Mouse (Mus musculus): ENCODE results near the gene Apol9a. TPM values are rescaled to one million over a fixed set of nuclear protein-coding genes. Genes with fewer than 3 reads are reported as not detected.
A peak's percentile ranks its signal among the peaks of the same experiment; 100 is the strongest.
"Not testable (repeated sequence)": the region's sequence is repeated elsewhere in the genome, so short reads cannot be mapped to it uniquely, and the experiment has no call there.

The Apol9a gene
- total RNA-seq (2014; fragmentation: Nextera tagmentation), result not detected in 2 replicates
- total RNA-seq (2017), result 0.99 TPM in 1 of 2 replicates, not detected in the other

DNA sequence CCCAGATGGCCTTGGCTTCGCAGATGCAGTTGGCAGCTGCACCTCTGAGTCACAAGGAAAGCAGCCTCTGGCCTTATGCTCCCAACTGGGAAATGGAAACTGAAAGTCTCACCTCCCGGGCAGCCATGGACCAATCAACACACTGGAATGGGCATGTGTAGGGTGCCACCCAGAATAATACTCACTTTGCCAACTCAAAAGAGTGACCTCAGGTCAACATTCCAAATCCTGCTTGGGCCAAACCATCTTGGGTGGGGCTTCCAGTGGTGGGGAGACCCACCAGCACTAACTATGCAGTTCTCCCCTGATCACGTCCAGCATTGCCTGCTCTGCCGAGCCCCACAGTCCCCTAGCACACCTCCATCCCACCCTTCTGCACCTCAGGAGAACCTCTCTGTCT lies at the start of gene Apol9a:
Apol9a (minus strand) TSS at position 101 of the 400 bp plus-strand sequence.
- ATAC-seq (replicated peaks; ENCODE audit: low FRiP score, low TSS enrichment, poor library complexity, severe bottlenecking), result not testable (repeated sequence)

DNA sequence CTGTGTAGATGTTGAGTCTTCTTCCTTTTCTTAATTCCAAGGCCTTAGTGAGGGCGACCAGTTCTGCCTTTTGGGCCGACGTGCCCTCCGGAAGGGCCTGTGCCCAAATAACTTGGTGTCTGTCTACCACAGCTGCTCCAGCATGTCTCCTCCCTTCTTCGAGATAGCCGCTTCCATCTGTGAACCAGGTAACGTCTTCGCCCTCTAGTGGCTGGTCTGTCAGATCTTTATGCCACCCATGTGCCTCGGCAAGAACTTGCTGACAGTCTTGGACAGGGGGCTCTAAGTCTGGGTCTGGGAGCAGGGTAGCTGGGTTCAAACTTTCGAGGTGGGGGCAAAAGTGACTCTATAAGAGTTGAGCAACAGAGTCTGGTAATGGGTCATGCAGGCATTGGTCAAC lies 39.0 kb upstream of the Apol9a start:
- not testable (repeated sequence) for ATAC-seq (replicated peaks; ENCODE audit: low FRiP score, low TSS enrichment, poor library complexity, severe bottlenecking)

DNA sequence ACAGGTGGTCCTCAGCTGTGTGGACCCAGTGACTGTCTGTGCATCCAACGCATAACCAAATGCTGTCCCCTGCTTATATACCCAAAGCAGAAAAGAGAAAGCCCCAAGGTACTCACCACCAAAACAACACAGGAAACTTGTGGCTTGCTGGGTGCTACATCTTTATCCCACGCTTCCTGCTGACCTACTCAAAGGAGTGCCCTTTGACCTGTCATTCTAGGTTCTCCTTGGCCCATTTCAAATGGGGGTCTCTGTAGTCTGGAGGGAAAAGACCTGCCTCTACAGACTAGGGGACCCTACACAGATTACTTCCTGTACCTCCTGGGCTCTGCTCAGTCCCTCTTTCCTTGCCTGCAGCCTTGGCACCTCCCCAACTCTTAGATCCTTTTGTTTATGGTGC lies 36.5 kb upstream of the Apol9a start, which contains the start of gene Apol7b:
Apol7b (minus strand) TSS at position 101 of the 400 bp plus-strand sequence.
- not testable (repeated sequence) for ATAC-seq (replicated peaks; ENCODE audit: low FRiP score, low TSS enrichment, poor library complexity, severe bottlenecking)

DNA sequence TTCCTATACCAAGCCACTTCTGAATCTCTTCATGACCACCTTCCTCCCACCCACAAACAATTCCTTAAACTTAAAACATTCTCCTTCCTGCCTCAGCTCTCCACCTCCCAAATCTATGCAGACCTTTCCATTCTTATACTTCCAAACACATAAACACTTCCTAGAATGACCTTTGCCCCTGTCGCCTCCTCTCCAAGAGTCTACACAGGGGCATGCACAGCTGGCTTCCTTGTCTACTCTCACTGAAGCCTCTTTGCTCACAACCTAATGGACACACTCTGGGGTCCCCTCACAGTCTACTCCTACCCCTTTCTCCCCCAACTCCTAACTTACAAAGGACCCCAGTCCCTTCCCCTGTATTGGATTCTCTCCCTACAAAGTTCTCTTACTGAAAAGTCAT lies 34.7 kb upstream of the Apol9a start:
- not testable (repeated sequence) for ATAC-seq (replicated peaks; ENCODE audit: low FRiP score, low TSS enrichment, poor library complexity, severe bottlenecking)

DNA sequence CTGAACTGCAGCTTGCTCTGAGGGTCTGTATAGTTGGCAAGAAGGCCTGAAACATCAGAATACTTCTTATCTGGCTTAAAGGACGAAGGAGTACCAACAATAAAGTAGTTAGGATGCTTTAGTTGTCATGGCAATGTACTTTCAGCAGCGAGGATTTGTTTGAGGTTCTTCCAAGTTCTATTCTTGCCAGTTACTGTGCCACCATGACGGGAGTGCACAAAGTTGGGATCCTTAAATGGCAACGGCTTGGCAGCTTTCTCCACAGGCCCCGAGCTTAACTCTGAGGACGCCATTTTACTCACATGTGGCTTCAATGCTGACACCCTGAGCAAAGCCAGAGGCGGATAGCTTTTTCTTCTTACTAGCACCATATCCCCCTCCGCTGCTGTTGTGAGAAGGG lies 33.8 kb upstream of the Apol9a start:
- ATAC-seq (replicated peaks; ENCODE audit: low FRiP score, low TSS enrichment, poor library complexity, severe bottlenecking), result not testable (repeated sequence)

DNA sequence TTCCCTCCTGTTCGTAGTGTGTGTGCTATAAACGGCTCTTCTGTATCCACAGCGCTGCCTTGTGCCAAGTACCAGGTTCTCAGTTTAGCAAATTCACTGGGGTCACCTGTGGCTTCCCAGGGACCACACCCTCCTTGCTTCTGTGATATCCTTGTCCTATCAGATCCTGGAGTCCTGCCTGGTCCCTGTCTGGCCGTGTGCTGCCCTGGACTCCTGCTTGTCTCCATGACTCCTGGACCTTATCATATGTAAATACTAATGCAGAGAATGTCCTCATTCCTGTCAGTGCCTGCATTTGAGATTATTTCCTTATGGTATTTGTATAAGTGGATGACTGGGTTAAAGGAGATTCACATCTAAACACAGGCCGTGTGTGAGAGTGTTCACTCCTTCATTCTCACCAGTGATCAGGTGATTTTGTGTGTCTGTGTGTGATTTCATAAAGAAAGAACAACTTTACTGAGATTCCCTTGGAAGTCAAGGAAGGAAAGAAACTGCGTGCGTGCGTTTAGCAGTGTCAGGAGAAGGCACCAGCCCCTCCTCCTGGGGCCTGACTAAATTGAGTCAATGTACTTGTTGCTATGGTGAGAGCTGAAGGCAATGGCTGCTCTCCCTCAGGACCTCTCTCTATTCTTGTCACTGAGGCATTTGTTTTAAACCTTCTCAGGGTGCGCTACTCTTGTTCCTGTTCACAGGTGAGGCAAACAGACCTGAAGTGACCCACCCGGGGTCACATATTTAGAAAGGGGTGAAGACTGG lies 17.9 kb upstream of the Apol9a start:
- not testable (repeated sequence) for ATAC-seq (replicated peaks; ENCODE audit: low FRiP score, low TSS enrichment, poor library complexity, severe bottlenecking)

DNA sequence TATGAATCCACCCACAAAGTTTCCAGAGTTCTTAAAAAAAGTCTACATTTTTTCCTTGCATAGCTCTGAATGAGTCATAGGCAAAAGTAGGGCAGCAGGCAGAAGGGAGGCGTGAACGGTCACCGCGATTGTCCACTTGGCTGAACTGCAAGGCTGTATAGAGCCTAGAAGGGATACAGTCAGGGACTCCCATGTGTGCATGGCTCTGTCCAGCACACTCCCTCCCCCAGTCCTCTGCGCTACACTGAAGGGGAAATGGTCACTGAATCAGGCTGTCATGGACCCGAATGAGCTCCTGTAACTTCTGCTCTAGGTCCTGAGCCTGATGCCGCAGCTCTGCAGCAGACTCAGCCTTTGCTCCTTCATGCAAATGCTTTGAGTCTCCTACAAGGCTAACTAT lies 12.0 kb upstream of the Apol9a start:
- ATAC-seq (replicated peaks; ENCODE audit: low FRiP score, low TSS enrichment, poor library complexity, severe bottlenecking), result not testable (repeated sequence)

DNA sequence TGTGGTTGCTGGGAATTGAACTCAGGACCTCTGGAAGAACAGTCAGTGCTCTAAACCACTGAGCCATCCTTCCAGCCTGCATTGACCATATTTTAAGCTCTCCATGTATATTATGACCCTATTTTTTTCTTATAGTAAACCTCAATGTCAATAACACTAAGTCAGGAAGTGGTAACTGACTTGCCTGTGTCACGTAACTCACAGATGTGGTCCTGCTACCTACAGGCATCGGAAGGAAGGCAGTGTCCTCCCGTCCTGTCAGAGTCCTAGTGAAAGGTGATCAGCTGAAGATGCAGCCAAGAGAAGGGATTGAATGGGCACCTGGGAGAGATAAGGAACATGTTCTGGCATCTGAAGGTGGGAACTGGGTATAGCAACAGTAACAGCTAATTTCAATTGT lies 8.7 kb upstream of the Apol9a start:
- ATAC-seq (replicated peaks; ENCODE audit: low FRiP score, low TSS enrichment, poor library complexity, severe bottlenecking), result not testable (repeated sequence)

DNA sequence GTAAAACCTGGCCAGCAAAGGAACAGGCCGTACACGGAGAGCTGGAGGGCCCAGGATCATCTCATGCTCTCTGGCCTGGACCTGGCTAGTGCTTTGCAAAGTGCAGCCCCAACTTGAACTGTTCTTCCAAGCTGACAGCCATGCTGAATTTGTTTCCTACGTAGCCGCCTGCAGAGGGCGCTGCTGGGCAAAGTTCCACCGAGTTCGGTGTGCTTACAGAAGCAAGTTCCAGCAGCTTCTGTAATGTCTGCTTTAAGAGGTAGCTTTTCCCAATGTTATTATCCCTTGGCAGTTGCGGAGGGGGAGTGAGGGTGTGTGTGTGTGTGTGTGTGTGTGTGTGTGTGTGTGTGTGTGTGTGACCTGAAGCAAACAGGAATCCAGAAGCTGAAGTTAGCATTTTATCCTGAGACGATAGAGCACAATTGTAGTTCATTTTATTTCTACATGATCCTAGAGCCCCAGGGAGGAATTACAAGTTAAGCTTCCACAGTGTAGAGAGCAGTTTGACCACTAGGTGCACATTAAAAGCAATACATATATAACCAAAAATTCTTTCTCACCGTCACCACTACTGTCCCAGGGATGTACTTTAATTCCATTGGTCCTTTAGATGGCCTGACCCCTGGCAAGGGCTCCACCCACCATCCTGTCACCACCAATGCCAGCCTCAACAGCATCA lies 5.9 kb upstream of the Apol9a start:
- peak; percentile 53; the same call in 1 of the 2 replicates for ATAC-seq (replicated peaks; ENCODE audit: low FRiP score, low TSS enrichment, poor library complexity, severe bottlenecking)

DNA sequence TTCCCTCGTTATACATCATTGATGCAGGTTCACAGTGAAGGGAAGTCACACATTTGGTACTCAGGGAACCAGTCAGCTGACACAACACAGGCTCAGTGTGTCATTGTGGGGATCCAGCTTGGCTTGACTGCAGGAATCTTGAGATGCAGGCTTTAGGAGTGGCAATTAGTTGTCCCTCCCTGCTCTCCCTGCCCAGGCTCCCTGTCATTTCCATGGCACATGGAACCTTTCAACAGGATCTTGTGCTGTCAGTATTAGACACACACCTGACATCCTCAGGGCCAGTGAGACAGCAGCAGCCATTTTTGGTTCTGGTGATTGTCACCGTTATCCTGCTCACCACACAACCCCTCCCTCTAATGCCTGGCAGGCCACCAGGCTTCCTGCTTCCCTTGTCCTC lies 4.7 kb upstream of the Apol9a start:
- not testable (repeated sequence) for ATAC-seq (replicated peaks; ENCODE audit: low FRiP score, low TSS enrichment, poor library complexity, severe bottlenecking)

DNA sequence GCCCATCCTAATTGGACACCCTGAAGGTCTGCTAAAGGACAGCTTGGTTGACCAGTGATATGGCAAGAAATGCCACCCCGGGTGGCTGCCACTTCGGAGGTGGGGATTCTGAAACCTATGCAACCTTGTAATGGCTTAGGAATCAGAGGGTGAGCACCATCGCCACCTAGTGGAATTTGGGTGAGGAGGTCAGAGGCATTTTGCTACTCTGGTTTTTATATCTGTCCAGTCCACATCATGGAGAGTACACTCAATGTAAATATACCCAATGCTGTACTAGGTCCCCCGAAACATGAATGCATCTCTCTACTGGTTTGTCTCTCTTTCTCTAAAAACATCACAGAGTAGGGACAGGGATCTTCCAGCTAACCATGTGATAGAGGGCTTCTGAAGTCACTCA lies 1.8 kb upstream of the Apol9a start:
- ATAC-seq (replicated peaks; ENCODE audit: low FRiP score, low TSS enrichment, poor library complexity, severe bottlenecking), result 0 out of 2 replicates have a peak, but pooled peaks have one; percentile 60

DNA sequence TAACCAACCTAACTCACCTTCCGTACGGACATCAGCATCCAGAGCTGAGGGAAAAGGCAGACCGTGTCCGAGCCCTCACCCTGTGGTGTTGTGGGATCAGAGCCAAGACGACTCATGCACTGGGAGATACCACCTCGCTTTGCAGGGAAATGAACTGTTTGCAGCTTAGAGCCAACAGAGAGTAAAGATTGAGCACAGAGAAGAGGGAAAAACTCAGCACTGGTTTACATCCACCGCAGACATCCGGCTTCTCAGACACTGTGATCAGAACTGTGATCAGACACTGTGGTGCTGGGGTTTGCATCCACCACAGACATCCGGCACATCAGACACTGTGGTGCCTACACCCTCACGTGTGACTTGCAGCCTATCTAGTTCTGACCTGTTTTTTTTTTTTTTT lies 4.6 kb downstream of the Apol9a start:
- ATAC-seq (replicated peaks; ENCODE audit: low FRiP score, low TSS enrichment, poor library complexity, severe bottlenecking), result not testable (repeated sequence)

DNA sequence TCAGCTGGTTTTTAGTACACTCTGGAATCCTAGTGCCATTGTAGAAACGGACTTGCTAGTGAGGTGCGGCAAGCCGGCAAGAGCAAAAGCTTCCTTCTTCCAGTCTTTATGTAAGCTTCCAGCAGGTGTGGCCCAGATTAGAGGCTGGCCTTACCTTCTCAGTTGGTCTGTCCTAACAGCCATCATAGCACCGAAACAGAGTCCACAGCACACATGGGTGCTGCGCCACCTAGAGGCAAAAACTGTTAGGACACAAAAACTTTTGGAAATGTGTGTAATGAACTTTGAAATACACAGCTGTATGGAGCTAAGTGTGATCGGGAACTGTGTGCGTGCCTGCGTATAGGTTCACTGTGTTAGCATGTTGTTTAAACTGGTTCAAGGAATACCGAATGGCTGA lies 11.9 kb downstream of the Apol9a start, which contains the start of gene Apol7a:
Apol7a (minus strand) TSS at position 84 of the 400 bp plus-strand sequence.
- ATAC-seq (replicated peaks; ENCODE audit: low FRiP score, low TSS enrichment, poor library complexity, severe bottlenecking), result not testable (repeated sequence)

DNA sequence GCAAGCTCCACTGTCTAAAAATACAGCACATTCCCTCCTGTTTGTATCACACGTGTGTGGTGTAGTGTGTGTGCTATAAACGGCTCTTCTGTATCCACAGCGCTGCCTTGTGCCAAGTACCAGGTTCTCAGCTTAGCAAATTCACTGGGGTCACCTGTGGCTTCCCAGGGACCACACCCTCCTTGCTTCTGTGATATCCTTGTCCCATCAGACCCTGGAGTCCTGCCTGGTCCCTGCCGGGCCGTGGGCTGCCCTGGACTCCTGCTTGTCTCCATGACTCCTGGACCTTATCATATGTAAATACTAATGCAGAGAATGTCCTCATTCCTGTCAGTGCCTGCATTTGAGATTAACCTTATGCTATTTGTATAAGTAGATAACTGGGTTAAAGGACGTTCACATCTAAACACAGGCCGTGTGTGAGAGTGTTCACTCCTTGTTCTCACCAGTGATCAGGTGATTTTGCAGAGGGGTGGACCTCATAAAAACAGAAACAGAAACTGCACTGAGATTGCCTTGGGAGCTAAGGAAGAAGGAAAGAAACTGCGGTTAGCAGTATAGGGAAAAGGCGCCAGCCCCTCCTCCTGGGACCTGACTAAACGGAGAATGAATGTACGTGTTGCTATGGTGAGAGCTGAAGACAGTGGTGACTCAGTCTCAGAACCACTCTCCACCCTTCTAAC lies 13.3 kb downstream of the Apol9a start:
- not testable (repeated sequence) for ATAC-seq (replicated peaks; ENCODE audit: low FRiP score, low TSS enrichment, poor library complexity, severe bottlenecking)

DNA sequence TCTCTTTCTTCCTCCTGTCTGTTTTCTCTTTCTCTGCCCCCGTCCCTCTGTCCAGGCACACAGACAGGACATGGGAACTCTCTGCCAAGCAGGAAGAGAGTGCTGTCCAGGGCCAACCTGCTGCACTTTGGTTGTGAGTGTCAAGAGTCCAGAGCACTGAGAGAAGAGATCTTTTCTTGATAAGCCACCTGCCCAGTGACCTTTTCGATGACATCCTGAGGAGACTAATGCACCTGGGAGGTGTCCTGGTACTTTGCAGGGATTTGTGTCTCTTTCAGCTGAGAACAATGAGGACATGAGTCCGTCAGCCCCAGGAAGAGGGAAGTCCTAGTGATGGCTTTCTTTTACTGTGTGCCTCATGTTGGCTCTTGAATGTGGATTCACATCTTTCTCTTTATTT lies 17.1 kb downstream of the Apol9a start:
- ATAC-seq (replicated peaks; ENCODE audit: low FRiP score, low TSS enrichment, poor library complexity, severe bottlenecking), result not testable (repeated sequence)

DNA sequence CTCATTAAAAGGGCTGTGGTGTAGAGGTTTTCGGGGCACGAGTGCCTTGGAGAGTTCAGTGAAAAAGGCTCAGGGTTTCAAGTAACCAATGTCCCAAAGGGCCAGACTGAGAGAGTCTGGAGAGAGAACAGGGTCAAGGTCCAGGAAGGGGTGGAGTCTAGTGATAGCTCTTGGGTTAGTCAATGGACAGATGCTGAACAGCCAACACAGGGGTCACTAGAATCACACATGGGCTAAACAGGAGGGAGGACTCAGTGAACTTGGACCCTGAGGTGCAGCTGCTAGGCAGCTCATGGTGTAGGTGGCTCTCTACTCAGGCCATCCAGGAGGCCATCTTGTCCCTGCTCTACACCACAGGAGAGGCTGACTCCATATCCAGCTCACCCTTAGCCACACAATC lies 23.5 kb downstream of the Apol9a start:
- ATAC-seq (replicated peaks; ENCODE audit: low FRiP score, low TSS enrichment, poor library complexity, severe bottlenecking), result no peak

DNA sequence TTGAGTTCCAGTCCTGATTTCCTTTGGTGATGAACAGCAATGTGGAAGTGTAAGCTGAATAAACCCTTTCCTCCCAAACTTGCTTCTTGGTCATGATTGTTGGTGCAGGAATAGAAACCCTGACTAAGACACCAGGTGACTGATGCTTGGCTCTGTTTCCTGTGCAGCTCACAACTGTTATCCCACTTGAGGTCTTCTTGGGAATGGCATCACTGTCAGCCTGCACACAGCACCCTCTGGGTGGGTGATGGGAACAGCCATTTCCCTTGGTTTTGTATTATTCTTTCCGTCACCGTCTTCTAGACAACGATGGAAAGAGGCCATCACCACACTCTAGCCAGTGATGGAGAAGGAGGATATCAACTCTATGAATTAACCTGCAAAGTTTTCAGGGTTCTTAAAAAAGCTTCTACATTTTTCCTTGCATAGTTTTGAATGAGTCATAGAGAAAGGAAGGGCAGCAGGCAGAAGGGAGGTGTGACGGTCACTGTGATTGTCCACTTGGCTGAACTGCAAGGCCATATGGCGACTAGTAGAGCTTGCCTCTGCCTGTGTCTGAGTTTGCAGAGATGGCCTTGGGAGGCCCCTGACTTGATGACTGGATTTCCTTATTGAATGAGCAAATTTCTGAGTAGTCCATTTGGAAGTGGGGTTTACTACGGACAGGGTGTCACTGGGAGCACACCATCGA lies 26.4 kb downstream of the Apol9a start:
- ATAC-seq (replicated peaks; ENCODE audit: low FRiP score, low TSS enrichment, poor library complexity, severe bottlenecking), result no peak

DNA sequence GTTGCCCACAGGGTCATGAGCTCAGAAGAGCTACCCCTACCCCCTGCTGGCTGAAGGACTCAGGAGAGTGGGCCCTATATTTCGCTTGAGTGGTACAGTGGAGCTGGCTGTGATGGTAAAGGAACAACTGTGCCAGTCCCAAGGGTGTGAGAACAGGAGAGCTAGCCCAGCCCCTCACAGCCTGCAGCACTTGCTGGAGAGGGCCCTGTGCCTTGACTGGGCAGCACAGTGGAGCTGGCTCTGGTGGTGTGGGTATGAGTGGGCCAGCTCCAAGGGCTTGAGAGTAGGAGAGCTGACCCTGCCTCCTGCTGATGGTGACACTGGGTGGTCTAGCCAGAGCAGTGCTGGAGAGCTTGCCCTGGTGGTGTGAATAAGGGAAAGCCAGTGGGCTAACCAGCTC lies 28.1 kb downstream of the Apol9a start:
- no peak for ATAC-seq (replicated peaks; ENCODE audit: low FRiP score, low TSS enrichment, poor library complexity, severe bottlenecking)

DNA sequence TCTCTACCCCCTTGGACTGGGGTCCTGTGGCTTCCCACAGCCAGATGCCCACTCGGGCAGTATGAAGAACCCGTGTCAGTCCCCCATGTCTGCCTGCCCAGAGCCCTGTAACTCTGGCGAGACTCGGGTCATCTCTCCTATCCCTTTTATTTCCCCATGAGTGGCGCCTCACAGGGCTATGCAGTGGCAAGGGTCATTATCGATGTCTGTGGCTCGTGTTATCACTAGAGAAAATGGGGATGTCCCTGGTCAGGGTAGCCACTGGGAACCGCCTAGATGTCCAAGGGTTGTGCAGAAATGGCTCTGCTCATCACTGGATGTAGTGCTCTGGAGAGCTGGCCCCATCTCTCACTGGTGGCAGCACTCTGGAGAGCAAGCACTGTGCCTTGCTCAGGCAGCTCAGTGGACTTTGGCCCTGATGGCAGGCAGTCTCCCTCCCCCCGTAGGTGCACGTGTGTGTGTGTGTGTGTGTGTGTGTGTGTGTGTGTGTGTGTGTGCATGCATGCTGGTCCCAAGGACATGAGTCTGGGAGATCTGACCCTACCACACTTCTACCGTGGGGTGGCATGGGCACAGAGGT lies 28.6 kb downstream of the Apol9a start:
- no peak for ATAC-seq (replicated peaks; ENCODE audit: low FRiP score, low TSS enrichment, poor library complexity, severe bottlenecking)
